20 mouse cellular contexts compared by ENCODE assay signal in the genomic region with DNA sequence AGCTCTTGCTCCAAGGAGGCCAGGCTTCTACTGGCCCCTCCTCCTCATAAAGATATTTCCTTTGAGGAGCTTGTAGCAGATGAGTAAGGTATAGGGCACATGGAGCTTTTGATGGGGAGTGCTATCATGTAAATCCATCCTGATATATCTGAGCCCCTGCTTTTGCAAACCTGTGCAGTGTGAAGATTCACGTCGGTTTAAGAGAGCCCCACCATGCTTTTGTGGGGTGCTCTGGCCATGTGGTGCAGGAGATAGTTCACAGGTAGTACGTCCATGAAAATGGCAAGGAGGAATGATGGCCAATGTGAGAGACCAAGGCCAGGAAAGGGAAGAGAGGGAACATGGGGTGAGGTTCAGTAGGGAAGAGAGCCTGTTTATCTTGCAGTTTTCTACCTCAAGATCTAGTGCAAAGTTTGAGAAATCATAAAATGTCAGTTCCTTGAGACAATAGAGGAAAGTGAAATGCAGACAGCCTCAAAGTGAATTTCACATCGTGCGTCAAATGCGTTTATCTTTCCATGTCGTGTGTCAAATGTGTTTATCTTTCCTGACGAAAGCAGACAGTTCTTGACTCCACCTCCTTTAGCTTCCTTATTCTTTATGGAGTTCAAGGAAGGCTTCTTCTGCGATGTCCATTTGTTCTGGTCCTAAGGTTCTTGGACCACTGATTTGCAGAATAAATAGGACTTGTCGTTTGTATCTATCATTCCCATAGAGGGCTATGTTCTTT.
"Had no signal": no experiment of that assay in that cellular context is flagged by ENCODE, and none has a peak within 500 bp of the region (broad histone marks: within the 10 kb centered on the region; RNA-seq: fewer than 3 reads in every experiment).

No protein-coding gene starts in this region.

- H3K27me3 ChIP-seq: lung, embryonic 15.5 days; midbrain, embryonic 12.5 days; midbrain, embryonic 15.5 days; neural tube, embryonic 13.5 days had no signal

- H3K4me3 ChIP-seq: left cerebral cortex, adult 2 months; lung, embryonic 15.5 days; midbrain, embryonic 12.5 days; midbrain, embryonic 15.5 days; myocyte; neural tube, embryonic 13.5 days had no signal

- H3K4me1 ChIP-seq: lung, embryonic 15.5 days; midbrain, embryonic 12.5 days; midbrain, embryonic 15.5 days; neural tube, embryonic 13.5 days had no signal

- H3K9me3 ChIP-seq: lung, embryonic 15.5 days; midbrain, embryonic 12.5 days; midbrain, embryonic 15.5 days; neural tube, embryonic 13.5 days had no signal

- H3K27ac ChIP-seq: kidney, postnatal 0 days; left cerebral cortex, adult 2 months; liver, embryonic 14.5 days; lung, embryonic 15.5 days; midbrain, embryonic 12.5 days; midbrain, embryonic 15.5 days; neural tube, embryonic 13.5 days; stomach, postnatal 0 days had no signal

- H3K9ac ChIP-seq: liver, embryonic 14.5 days; lung, embryonic 15.5 days; midbrain, embryonic 12.5 days; midbrain, embryonic 15.5 days; neural tube, embryonic 13.5 days had no signal

- H3K4me2 ChIP-seq: lung, embryonic 15.5 days; midbrain, embryonic 12.5 days; midbrain, embryonic 15.5 days; neural tube, embryonic 13.5 days had no signal

- DNase-seq: kidney, adult 11 months; kidney, adult 9 months; kidney, postnatal 25 days; layer of hippocampus, postnatal 36 days; lung, adult 18-20 months; lung, postnatal 10 days; lung, postnatal 36 days; retina, postnatal 1 day; right cerebral cortex, postnatal 25 days; thymus, adult 2 months; thymus, postnatal 25 days had no signal

- H3K36me3 ChIP-seq: lung, embryonic 15.5 days; midbrain, embryonic 12.5 days; midbrain, embryonic 15.5 days; neural tube, embryonic 13.5 days had no signal

- ATAC-seq: midbrain, embryonic 15.5 days had no signal
